Mouse (Mus musculus): ENCODE data around the gene Letm1. TPM values are rescaled to one million over a fixed set of nuclear protein-coding genes. Genes with fewer than 3 reads are reported as not detected.

Gene Letm1
- polyA plus RNA-seq, 1 experiment, result 27.0 TPM

DNA sequence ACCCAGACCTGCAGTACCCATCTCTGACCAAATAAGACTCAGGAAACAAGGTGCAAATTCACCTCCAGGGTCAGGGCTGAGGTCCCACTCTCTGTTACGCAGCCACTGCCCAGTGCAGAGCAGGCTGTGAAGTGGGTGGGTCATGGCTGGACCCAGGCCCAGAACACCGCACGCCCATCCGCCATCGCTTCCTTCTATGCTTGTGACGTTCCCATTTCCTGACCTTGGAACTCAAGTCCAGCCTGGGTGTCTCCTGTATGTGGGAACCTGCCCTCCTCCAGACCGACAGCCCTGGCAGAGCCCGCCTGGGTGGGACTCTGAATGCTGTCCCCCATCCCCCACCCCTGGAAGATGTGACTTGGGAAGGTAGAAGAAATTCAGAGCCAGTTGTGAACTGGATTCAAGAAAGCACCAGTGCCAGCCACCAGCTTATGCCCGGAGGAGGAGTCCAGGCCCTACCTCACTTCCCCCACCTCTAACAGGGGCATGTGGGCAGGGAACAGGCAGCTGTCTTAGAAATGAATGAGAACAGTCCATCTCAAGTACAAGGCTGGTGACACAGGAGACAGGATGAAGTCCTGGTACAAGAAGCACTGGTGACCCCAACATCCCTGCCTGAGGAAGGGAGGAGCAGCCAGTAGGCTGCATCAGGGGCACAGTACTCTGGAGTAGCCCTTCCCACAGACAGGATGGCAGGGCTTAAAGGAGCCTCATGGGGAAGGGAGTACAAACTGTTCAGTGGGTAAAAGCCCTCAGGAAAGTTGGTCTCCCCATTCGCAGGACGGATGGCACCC is 92.6 kb downstream of the Letm1 start:
- Histone ChIP-seq H3K36me3 (ENCODE audit: control insufficient read depth, insufficient read depth) (no peaks in the 10 kb centered on the region), H3ac (ENCODE audit: control insufficient read depth, insufficient read length, low read depth) (no peak overlapping the region), H3K79me2 (ENCODE audit: control insufficient read depth, insufficient read depth) (no peaks in the 10 kb centered on the region), H3K4me3 (ENCODE audit: insufficient read depth, poor library complexity, severe bottlenecking) (no peak overlapping the region), H3K79me3 (ENCODE audit: low read depth) (no peaks in the 10 kb centered on the region), H3K27me3 (ENCODE audit: control insufficient read depth, insufficient read depth, insufficient read length) (peaks cover 11% of the 10 kb centered on the region)
- TF ChIP-seq USF1 (IDR thresholded peaks at IDR 0.05; ENCODE audit: low read depth) (no peak), MYOG (IDR thresholded peaks at IDR 0.05; ENCODE audit: control insufficient read depth, extremely low read depth, insufficient read length) (no peak), MAX (IDR thresholded peaks at IDR 0.05) (no peak), FOSL1 (IDR thresholded peaks at IDR 0.05; ENCODE audit: insufficient read depth, low read length, poor library complexity, severe bottlenecking) (no peak), CEBPB (IDR thresholded peaks at IDR 0.05; ENCODE audit: low read depth) (no peak), CTCF (IDR thresholded peaks at IDR 0.05; ENCODE audit: control insufficient read depth, insufficient read depth, insufficient read length) (no peak), MYOD1 (IDR thresholded peaks at IDR 0.05; ENCODE audit: control insufficient read depth, insufficient read length, low read depth) (no peak)

Other genes starting within 250 kb of the Letm1 start
- 31.4 TPM for gene Fam53a, start 153.2 kb downstream of the Letm1 start, polyA plus RNA-seq (2012; fragmentation: generic; extraction: Trizol)
- gene Gm9903, start 152.9 kb downstream of the Letm1 start, polyA plus RNA-seq (2012; fragmentation: generic; extraction: Trizol), result 0.18 TPM
- gene Slbp, start 130.2 kb downstream of the Letm1 start, polyA plus RNA-seq (2012; fragmentation: generic; extraction: Trizol), result 47.4 TPM
- 109 TPM for gene Tacc3, start 124.7 kb downstream of the Letm1 start, polyA plus RNA-seq (2012; fragmentation: generic; extraction: Trizol)
- gene Tmem129, start 124.4 kb downstream of the Letm1 start, polyA plus RNA-seq (2012; fragmentation: generic; extraction: Trizol), result 26.1 TPM
- 1.0 TPM for gene Fgfr3, start 61.1 kb downstream of the Letm1 start, polyA plus RNA-seq (2012; fragmentation: generic; extraction: Trizol)
- 41.7 TPM for gene Nsd2, start 37.9 kb upstream of the Letm1 start, polyA plus RNA-seq (2012; fragmentation: generic; extraction: Trizol)
- 24.2 TPM for gene Nelfa, start 153.6 kb upstream of the Letm1 start, polyA plus RNA-seq (2012; fragmentation: generic; extraction: Trizol)
- 5.3 TPM for gene Gm1673, start 200.6 kb upstream of the Letm1 start, polyA plus RNA-seq (2012; fragmentation: generic; extraction: Trizol)
- not detected for gene Nat8l, start 213.2 kb upstream of the Letm1 start, polyA plus RNA-seq (2012; fragmentation: generic; extraction: Trizol)

Data from C2C12 (cell line).